Mouse (Mus musculus): ENCODE data around the gene Zfp445. TPM values are rescaled to one million over a fixed set of nuclear protein-coding genes. Genes with fewer than 3 reads are reported as not detected.
"Not testable (repeated sequence)": the region's sequence is repeated elsewhere in the genome, so short reads cannot be mapped to it uniquely, and the experiment has no call there.

Gene Zfp445
- polyA plus RNA-seq, 1 experiment from 2014 or later = 25.1 TPM

DNA sequence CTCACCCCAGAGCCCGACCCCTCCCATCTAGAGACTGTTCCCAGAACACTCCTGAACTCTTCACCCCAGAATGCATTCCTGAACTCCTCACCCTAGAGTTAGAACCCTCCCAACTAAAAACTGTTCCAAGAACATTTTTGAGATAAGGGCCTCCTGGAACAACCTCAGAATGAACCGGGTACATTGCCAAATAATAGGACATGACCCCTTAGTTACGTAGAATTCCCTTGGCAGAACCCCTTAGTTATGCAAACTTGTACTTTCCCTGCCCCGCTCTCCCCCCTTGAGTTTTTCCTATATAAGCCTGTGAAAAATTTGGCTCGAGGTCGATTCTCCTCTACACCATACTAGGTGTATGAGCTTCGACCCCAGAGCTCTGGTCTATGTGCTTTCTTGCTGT lies 10.7 kb downstream of the Zfp445 start:
- H3K4me3 ChIP-seq (ENCODE audit: inconsistent target); H3K27ac ChIP-seq: not testable (repeated sequence)
- peaks cover 91% of the 10 kb centered on the region for H3K36me3 ChIP-seq (ENCODE audit: inconsistent target)
- WGBS (ENCODE audit: missing documents) = no CpG with 5 or more reads among the region's 7 CpGs
- H3K79me2 ChIP-seq (ENCODE audit: inconsistent target) = peaks cover 18% of the 10 kb centered on the region

DNA sequence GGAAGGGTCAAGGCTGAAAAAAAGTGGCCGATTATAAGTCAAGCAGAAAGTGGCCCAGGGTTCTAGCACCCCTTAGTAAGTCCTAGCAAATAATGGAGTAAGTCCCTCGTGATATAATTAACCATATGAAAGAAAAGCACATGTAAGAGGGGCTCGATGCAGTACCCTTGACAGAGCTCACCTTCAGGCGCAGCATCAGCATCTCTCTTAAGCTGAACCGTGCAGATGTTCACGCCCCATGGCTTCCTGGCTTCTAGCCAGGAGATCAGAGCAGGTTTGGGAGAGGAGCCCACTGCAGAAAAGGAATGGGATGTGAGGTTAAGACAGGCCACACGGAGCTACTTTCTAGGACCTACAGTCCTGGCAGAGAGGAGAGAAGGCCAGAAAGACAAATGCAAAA lies 11.3 kb downstream of the Zfp445 start:
- H3K79me2 ChIP-seq (ENCODE audit: inconsistent target) = peaks cover 11% of the 10 kb centered on the region; the same call in 1 of the 2 replicates
- no peak overlapping the region for H3K4me3 ChIP-seq (ENCODE audit: inconsistent target)
- 99% methylated on average over 7 of the region's 7 CpGs for WGBS (ENCODE audit: missing documents)
- peaks cover 91% of the 10 kb centered on the region for H3K36me3 ChIP-seq (ENCODE audit: inconsistent target)
- no peak overlapping the region for H3K27ac ChIP-seq

DNA sequence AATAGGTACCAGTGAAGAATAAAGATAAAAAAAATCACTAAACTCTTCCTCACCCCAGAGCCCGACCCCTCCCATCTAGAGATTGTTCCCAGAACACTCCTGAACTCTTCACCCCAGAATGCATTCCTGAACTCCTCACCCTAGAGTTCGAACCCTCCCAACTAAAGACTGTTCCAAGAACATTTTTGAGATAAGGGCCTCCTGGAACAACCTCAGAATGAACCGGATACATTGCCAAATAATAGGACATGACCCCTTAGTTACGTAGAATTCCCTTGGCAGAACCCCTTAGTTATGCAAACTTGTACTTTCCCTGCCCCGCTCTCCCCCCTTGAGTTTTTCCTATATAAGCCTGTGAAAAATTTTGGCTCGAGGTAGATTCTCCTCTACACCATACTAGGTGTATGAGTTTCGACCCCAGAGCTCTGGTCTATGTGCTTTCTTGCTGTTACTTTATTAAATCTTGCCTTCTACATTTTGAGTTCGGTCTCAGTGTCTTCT lies 17.9 kb downstream of the Zfp445 start:
- not testable (repeated sequence) for H3K27ac ChIP-seq; H3K4me3 ChIP-seq (ENCODE audit: inconsistent target); H3K79me2 ChIP-seq (ENCODE audit: inconsistent target)
- no CpG with 5 or more reads among the region's 8 CpGs for WGBS (ENCODE audit: missing documents)
- H3K36me3 ChIP-seq (ENCODE audit: inconsistent target) = peaks cover 35% of the 10 kb centered on the region

DNA sequence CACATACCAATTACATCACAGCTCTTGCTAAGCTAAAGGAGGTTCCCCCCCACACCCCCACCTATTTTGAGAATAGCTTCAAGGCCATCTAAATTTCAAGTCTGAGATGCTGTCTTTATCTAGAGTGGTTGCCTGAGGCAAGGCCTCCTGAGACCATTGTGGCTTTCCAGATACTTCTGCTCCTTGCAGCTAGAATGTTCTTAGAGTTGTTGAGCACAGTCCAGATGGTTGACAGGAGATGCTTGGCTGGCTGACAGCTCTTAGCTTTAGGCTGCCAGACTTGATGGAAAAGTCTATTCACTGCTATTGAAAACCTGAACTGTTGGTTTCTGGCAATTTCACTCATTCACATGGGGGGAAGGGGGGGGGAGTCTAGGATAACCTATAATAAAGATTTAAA lies 19.6 kb downstream of the Zfp445 start:
- no peak overlapping the region for H3K27ac ChIP-seq
- H3K36me3 ChIP-seq (ENCODE audit: inconsistent target) = peaks cover 21% of the 10 kb centered on the region; the same call in 1 of the 2 replicates
- H3K79me2 ChIP-seq (ENCODE audit: inconsistent target) = no peaks in the 10 kb centered on the region
- no peak overlapping the region for H3K4me3 ChIP-seq (ENCODE audit: inconsistent target)

DNA sequence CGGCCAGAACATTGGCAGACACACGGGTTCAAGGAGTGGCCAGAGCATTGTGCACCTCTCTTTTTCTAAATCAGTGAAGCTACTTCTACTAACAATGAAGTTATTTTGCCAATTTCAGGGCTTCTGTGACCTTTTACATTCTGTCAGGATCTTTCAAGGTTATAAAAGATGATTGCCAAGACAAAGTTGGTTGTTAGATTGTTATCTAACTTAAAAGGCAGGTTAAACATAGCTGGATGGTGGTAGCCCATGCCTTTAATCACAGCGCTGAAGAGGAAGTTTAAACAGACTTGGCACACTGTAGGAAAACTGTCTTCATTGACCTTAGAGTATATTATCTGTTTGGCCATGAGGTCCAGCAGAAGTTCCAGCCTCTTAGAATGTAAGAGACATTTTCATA lies 20.2 kb downstream of the Zfp445 start:
- Histone ChIP-seq H3K4me3 (ENCODE audit: inconsistent target) (no peak overlapping the region), H3K27ac (no peak overlapping the region), H3K36me3 (ENCODE audit: inconsistent target) (peaks cover 16% of the 10 kb centered on the region; the same call in 1 of the 2 replicates), H3K79me2 (ENCODE audit: inconsistent target) (no peaks in the 10 kb centered on the region)
- WGBS (ENCODE audit: missing documents) = 75% methylated on average over 3 of the region's 3 CpGs

DNA sequence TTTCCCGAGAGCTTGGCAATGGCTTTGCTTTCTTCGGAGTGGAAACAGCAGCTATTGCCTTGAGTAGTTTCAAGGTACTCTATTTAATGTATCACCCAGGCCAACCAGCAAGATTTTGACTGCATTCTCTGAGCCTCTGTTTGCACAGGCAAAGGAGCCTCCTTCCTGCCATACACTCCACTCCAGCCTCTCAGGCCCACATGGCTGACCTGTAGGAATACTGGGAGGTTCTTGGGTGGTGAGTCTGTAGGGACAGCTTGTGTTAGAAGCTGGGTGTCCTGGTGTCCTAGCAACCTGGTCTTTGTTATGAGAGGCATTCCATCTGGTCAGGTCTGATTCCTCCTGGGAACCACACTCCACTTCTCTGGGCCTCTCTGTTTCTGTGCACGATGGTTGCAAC lies 22.0 kb downstream of the Zfp445 start, which contains the start of gene Gm35549:
Gene Gm35549 (minus strand): TSS at position 276 of the 400 bp plus-strand sequence.
- Histone ChIP-seq H3K36me3 (ENCODE audit: inconsistent target) (no peaks in the 10 kb centered on the region), H3K4me3 (ENCODE audit: inconsistent target) (no peak within 1 kb of the TSS), H3K27ac (no peak within 1 kb of the TSS), H3K79me2 (ENCODE audit: inconsistent target) (no peaks in the 10 kb centered on the region)
- 95% methylated on average over 3 of the region's 3 CpGs for WGBS (ENCODE audit: missing documents)

DNA sequence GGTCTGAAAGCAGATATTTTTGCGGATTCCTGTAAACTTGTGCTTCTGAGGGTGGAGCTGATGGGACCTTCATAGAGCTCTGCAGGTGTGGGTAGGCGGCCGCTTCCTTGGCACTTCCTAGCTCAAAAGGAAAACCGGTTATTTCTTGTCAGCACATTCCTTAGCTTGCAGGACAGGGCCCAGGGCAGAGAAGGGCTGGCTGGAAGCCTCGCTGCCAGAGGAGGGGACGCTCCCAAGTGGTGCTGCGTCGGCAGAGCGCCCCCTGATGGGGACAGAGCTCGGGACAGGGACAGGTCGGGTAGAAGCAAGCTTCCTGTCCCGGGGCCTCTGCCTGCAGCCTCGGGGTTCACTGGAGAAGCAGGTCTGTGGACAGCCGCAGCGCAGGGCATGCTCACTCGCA lies 28.1 kb downstream of the Zfp445 start:
- Histone ChIP-seq H3K36me3 (ENCODE audit: inconsistent target) (0 out of 2 replicates have a peak, but pooled peaks cover 22% of the 10 kb centered on the region), H3K4me3 (ENCODE audit: inconsistent target) (no peak overlapping the region), H3K79me2 (ENCODE audit: inconsistent target) (no peaks in the 10 kb centered on the region), H3K27ac (no peak overlapping the region)
- 55% methylated on average over 16 of the region's 16 CpGs for WGBS (ENCODE audit: missing documents)

DNA sequence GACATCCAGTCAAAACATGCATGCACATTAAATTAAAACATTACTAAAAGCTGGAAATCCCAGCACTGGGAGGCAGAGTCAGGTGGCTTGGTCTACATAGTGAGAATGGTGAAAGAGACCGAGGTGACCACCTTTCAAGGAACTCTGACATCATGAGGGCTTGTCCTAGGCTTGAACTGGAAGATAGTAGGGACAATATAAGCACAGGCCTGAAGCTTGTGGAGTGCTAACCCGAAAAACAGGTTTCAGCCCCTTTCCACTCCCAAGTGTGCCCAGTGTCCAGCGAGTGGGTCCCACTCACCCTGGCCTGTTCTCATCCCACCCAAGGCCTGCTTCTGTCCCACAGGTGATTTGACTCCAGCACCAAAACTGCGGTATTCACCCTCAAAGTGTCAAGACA lies 28.6 kb downstream of the Zfp445 start:
- Histone ChIP-seq H3K36me3 (ENCODE audit: inconsistent target) (0 out of 2 replicates have a peak, but pooled peaks cover 24% of the 10 kb centered on the region), H3K79me2 (ENCODE audit: inconsistent target) (no peaks in the 10 kb centered on the region), H3K27ac (no peak overlapping the region), H3K4me3 (ENCODE audit: inconsistent target) (no peak overlapping the region)
- WGBS (ENCODE audit: missing documents) = 88% methylated on average over 4 of the region's 4 CpGs

DNA sequence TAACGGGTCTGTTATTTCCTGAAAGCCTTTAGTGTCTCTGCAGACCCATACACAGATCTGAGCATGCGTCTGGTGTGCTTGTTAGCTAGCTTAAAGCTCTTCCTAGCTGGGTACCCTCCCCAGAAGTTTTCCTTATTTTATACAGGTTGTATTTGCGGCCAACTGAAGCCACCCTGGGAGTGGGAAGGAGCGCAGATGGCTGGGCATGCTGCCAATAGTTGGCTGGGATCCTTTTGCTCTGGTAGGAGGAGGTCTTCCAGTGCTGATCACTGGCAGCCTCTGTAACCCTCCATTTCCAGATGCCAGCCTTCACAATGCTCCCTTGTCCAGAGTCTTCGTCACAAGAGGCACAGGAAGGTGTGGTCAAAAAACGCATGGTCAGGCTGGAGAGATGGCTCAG lies 29.0 kb downstream of the Zfp445 start:
- Histone ChIP-seq H3K79me2 (ENCODE audit: inconsistent target) (no peaks in the 10 kb centered on the region), H3K4me3 (ENCODE audit: inconsistent target) (no peak overlapping the region), H3K27ac (no peak overlapping the region), H3K36me3 (ENCODE audit: inconsistent target) (0 out of 2 replicates have a peak, but pooled peaks cover 24% of the 10 kb centered on the region)
- 92% methylated on average over 6 of the region's 6 CpGs for WGBS (ENCODE audit: missing documents)

DNA sequence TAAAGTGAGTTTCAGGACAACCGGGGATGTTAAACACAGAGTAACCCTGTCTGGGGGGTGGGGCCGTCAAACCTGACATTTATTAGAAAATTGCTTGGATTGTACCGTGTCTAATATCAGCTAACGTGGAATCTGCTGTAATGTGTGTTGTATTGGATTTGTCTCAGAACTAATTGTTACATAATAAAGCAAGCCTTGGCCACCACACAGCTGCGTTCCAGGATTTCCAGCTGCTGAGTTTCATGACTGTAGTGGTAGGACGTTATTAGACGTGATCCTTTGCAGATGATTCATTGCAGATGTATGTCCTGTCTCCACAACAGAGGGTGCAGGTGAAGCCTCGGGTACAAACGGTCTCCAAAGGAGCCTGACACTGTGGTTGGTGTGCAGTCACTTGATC lies 29.7 kb downstream of the Zfp445 start:
- no peak overlapping the region for H3K27ac ChIP-seq
- 92% methylated on average over 9 of the region's 9 CpGs for WGBS (ENCODE audit: missing documents)
- H3K79me2 ChIP-seq (ENCODE audit: inconsistent target) = no peaks in the 10 kb centered on the region

DNA sequence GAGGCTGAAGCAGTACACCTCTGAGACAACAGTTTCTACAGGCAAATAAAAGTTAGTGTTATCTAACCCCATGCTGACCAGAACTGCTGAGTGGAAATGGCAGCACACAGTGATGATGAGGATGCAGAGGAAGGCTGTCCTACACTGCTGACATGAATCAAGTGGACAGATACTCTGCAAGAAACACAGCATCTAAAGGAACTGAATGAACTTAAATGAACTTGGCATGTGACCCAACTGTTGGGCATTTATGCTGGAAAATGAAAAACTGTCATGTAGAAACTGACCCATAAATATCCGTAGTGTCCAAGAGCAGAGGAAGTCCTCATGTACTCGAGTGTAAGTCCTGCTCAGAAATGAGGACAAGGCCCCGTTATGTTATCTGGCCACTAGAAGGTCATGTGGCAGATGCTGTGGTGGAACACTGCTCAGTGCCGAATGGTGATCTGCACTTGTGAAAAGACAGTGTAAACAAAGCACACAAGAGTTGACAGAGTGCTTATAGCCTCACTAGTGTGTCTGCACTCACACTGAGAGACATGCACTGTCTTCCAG lies 35.9 kb downstream of the Zfp445 start:
- peaks cover 41% of the 10 kb centered on the region for H3K36me3 ChIP-seq (ENCODE audit: inconsistent target)
- no peak overlapping the region for H3K4me3 ChIP-seq (ENCODE audit: inconsistent target)
- H3K79me2 ChIP-seq (ENCODE audit: inconsistent target) = no peaks in the 10 kb centered on the region
- H3K27ac ChIP-seq = no peak overlapping the region
- 89% methylated on average over 4 of the region's 4 CpGs for WGBS (ENCODE audit: missing documents)

More for the DNA sequence above, 29.7 kb downstream of the Zfp445 start:
- Histone ChIP-seq H3K36me3 (ENCODE audit: inconsistent target) (0 out of 2 replicates have a peak, but pooled peaks cover 24% of the 10 kb centered on the region), H3K4me3 (ENCODE audit: inconsistent target) (no peak overlapping the region)

DNA sequence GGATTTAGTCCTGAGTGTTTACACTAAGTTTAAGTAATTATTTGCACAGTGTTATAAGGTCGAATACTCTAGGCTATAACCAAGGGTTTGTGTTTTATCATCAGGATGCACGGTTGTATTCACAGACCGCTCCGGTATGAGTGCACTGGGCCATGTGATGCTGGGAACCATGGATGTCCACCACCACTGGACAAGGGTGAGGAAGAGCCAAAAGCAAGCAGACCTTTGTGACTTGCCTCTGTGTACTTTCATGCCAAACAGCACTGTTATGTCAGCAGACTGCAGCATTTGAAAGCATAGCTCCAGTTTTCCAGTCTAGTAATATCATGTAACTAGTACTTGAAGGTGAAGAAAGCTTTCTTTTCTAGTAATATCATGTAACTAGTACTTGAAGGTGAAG lies 39.1 kb downstream of the Zfp445 start:
- H3K4me3 ChIP-seq (ENCODE audit: inconsistent target) = no peak overlapping the region
- WGBS (ENCODE audit: missing documents) = 95% methylated on average over 4 of the region's 4 CpGs
- peaks cover 36% of the 10 kb centered on the region for H3K36me3 ChIP-seq (ENCODE audit: inconsistent target)
- H3K79me2 ChIP-seq (ENCODE audit: inconsistent target) = no peaks in the 10 kb centered on the region
- H3K27ac ChIP-seq = no peak overlapping the region

DNA sequence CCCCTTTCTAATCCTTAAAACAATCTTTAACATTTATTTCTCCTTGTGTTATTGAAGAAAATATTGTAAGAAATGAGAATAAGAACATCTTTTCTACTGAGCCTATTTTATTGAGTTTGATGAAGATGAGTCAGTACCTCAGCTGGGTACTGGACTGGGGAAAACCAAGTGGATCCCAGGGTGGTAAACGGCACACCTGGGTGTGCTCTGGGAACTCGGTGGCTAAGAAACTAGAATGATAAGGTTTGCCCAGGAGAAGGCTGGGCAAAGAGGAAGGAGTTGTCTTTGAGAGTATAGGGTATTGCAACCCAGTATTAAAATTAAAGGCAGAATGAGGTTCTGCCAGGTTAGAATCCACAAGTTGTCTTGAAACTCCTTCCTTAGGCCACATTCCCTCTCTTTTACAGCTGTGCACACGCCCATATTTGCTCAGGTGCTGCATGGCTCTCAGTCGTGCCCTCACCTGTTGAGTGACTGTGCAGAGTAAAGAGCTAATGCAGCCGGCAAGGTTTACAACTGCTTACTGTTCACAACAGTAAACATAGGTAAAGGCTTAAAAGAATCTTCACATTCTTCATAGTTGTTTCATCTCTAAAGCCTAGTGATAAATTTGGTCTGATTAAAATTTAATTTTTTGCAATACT lies 42.3 kb downstream of the Zfp445 start:
- WGBS (ENCODE audit: missing documents) = 93% methylated on average over 5 of the region's 5 CpGs
- Histone ChIP-seq H3K4me3 (ENCODE audit: inconsistent target) (no peak overlapping the region), H3K36me3 (ENCODE audit: inconsistent target) (peaks cover 49% of the 10 kb centered on the region), H3K79me2 (ENCODE audit: inconsistent target) (no peaks in the 10 kb centered on the region), H3K27ac (no peak overlapping the region)

DNA sequence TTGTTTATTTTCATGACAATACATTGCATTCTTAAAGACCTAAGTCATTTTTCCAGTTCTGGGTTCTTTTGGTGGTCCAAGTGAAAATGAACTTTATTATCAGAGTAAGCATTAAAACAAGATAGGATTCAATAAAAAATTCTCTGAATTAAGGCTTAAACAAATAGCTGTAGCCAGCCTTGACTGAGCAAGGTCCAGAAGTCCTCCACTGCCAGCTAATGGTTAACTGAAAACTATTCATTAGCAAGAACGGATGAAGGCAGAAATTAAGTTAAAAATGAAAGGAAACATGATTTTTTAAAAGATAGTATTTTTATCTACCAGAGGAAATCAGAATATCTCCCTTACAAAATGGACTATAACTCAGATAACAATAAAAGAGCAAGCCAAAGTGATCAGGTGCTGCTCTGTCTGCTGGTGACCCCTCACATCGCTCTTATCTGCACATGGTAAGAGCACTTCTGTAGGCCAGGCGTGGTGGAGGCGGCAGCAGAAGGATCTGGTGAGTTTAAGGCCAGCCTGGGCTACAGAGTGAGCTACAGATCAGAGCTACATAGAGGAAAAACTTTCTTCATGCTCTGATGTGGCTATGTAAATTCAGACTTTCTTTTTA lies 50.5 kb downstream of the Zfp445 start:
- H3K79me2 ChIP-seq (ENCODE audit: inconsistent target) = no peaks in the 10 kb centered on the region
- no peak overlapping the region for H3K27ac ChIP-seq
- H3K4me3 ChIP-seq (ENCODE audit: inconsistent target) = no peak overlapping the region
- 94% methylated on average over 4 of the region's 4 CpGs for WGBS (ENCODE audit: missing documents)
- peaks cover 10% of the 10 kb centered on the region for H3K36me3 ChIP-seq (ENCODE audit: inconsistent target)

DNA sequence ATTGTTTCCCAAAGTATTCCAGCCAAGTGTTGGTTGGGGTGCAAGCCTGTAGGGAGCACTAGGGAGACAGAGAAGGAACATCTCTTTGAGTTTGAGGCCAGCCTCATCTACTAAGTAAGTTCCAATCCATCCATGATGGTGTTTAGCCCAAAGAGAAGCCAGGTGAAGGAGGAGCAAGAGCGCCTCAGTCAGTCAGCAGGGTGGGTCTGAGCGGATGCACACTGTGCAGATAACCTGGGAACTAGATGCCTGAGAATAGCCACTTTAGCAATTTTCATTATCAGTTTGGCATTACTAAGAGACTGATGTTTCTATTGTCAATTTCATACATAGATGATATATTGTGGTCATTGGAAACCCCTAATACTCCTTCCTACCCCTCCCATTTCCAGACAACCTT lies 51.0 kb downstream of the Zfp445 start:
- Histone ChIP-seq H3K36me3 (ENCODE audit: inconsistent target) (peaks cover 5% of the 10 kb centered on the region; the same call in 1 of the 2 replicates), H3K4me3 (ENCODE audit: inconsistent target) (no peak overlapping the region), H3K27ac (no peak overlapping the region), H3K79me2 (ENCODE audit: inconsistent target) (no peaks in the 10 kb centered on the region)
- WGBS (ENCODE audit: missing documents) = 92% methylated on average over 2 of the region's 2 CpGs

Measured in macrophage (primary cell).